Mouse (Mus musculus): ENCODE results near the gene Ensa.
"Not testable (repeated sequence)": the region's sequence is repeated elsewhere in the genome, so short reads cannot be mapped to it uniquely, and the experiment has no call there.

Gene Ensa

DNA sequence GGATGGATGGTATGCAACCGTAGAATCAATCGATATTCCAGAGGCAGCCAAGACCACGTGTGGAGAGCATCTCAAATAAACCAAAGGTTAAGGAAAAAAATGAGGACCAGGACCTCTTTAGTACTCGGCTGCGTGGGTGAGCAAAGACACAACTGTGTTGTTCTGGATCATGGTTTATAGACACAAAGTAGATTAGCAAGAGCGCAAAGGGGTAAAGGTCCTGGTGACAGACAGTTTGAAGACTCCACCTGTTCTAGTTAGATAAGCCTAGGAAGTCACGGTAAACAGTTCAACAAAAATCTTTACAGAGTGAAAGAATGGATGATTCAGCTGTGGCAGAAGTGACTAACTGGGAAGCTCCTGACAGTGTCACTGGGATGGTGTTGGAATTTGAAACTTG is 18.3 kb downstream of the Ensa start:
- no peak for DNase-seq (ENCODE audit: low spot score)

GRCm38 (mm10) chr3:95645313-95646235 is 20.8 kb downstream of the Ensa start:
- DNase-seq (ENCODE audit: low spot score) = no peak

- DNase-seq (ENCODE audit: low spot score) = no peak
Observed at GRCm38 (mm10) chr3:95648016-95648415, 23.2 kb downstream of the Ensa start.

GRCm38 (mm10) chr3:95650276-95651032 is 25.7 kb downstream of the Ensa start:
- DNase-seq (ENCODE audit: low spot score) = no peak

DNA sequence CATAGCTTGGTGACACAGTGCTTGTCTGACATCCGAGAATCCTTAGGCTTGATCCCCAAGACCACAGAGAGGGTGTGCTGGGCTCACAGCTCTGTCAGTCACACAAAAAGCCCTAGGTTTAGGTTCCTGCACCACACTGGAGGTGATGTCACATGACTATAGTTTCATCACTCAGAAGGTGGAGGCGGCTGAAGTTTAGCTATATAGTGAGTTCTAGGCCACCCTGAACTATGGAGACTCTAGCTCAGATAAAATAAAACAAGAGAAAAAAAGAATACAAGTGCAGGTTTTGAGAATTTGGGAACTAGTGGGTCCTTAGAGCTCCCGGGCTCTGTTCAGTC is 26.2 kb downstream of the Ensa start:
- no peak for DNase-seq (ENCODE audit: low spot score)

- no peak for DNase-seq (ENCODE audit: low spot score)
Observed at GRCm38 (mm10) chr3:95651391-95652203, 26.8 kb downstream of the Ensa start.

- no peak for DNase-seq (ENCODE audit: low spot score)
Observed at GRCm38 (mm10) chr3:95652204-95652811, 27.5 kb downstream of the Ensa start.

DNA sequence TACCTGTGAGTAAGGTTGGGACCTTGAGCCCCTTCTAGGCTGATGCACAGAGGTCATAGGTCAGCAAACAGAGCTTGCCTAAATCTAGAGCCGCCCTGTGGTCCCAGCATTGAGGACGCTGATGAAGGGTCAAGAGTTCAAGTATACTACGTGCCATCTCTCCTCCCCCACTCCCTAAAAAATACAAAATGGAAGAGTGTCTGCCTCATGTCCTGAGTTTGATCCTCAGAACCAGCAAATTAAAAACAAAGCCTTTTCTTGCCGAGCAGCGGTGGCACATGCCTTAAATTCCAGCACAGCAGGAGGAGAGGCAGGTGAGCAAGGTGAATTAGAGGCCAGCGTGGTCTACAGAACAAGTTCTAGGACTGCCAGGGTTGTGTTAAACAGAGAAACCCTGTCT is 28.1 kb downstream of the Ensa start:
- no peak for DNase-seq (ENCODE audit: low spot score)

- no peak for DNase-seq (ENCODE audit: low spot score)
Observed at GRCm38 (mm10) chr3:95653473-95654034, 28.8 kb downstream of the Ensa start.

DNA sequence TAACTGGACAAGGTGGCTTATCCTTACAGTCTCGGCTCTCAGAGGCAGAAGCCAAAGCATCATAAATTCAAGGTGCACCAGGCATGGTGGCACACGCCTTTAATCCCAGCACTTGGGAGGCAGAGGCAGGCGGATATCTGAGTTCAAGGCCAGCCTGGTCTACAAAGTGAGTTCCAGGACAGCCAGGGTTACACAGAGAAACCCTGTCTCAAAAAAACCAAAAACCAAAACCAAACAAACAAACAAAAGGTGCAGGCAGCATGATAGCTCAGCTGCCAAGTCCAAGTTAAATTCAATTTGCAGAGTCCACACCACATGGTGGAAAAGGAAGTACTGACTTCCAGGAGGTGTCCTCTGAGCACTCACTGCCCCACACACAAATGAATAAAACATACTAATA is 29.6 kb downstream of the Ensa start:
- DNase-seq (ENCODE audit: low spot score) = not testable (repeated sequence)

- no peak for DNase-seq (ENCODE audit: low spot score)
Observed at GRCm38 (mm10) chr3:95655437-95655836, 30.6 kb downstream of the Ensa start.

- no peak for DNase-seq (ENCODE audit: low spot score)
Observed at GRCm38 (mm10) chr3:95657108-95657507, 32.3 kb downstream of the Ensa start.

DNA sequence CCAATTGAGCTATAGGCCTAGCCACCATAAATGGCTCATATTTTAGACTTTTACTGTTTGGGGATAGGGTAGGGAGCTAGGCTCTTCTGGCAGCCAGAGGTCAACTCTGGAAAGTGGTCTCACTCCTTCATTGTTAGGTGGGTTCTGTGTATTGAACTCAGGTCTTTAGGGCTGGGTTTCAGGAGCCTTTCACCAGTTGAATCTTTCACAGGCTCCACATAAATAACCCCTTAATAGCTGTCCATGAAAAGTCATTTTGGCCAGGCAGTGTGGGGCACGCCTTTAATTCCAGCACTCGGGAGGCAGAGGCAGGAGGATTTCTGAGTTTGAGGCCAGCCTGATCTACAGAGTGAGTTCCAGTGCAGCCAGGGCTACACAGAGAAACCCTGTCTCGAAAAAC is 32.9 kb downstream of the Ensa start:
- DNase-seq (ENCODE audit: low spot score) = no peak

GRCm38 (mm10) chr3:95658236-95658867 is 33.6 kb downstream of the Ensa start, which contains the start of gene Mcl1:
TSS of gene Mcl1 (plus strand) at chr3:95658788.
- peak; percentile 96 for DNase-seq (ENCODE audit: low spot score)

GRCm38 (mm10) chr3:95658868-95659712 is 34.3 kb downstream of the Ensa start:
- DNase-seq (ENCODE audit: low spot score) = peak; percentile 67

DNA sequence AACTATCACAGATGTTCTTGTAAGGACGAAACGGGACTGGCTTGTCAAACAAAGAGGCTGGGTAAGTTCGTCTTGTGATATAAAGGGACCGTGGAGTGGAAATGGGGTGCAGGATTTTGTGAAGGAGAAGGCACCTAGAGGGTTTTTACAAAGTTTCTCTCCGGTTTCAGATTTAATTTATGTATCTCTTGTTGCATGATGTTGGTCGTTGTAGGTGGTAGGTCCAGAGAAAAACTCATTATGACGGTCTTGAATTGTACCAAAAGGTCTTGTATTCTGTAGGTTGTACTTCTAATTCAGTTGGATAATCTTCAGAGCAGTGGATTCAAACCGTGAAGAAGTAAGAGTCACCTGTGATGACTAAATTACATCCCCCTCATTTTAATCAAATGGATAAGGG is 35.2 kb downstream of the Ensa start:
- no peak for DNase-seq (ENCODE audit: low spot score)

DNA sequence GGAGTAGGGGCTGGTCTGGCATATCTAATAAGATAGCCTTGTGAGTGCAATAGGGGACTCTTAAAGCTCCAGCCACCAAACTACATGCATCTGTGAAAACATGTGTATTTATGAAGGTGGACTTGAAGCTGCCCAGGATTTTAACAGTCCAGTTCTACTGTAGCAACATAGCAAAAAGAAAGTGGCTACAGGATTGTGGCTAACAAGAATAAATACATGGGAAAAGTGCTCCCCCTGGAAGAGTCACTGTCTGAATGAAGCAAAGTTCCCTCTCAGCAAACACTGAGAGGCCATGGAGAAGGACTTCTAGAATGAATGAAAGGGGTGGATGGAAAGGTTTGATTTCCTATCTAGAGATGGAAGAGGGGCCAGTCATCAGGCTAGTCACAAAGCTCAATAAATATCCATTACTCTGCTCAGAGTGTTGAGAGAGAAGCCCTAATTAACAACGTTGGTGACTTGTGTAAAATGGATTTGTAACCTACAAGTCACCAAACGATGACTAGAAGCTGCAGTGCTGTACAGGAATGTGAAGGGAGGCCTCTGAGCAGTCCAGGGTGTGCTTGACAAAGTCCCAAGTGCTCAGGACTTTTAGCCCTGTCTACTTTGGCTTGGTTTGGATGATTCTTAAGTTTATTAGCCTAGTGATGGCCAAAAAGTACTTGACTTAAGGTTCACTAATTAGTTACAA is 36.1 kb downstream of the Ensa start:
- DNase-seq (ENCODE audit: low spot score) = no peak

DNA sequence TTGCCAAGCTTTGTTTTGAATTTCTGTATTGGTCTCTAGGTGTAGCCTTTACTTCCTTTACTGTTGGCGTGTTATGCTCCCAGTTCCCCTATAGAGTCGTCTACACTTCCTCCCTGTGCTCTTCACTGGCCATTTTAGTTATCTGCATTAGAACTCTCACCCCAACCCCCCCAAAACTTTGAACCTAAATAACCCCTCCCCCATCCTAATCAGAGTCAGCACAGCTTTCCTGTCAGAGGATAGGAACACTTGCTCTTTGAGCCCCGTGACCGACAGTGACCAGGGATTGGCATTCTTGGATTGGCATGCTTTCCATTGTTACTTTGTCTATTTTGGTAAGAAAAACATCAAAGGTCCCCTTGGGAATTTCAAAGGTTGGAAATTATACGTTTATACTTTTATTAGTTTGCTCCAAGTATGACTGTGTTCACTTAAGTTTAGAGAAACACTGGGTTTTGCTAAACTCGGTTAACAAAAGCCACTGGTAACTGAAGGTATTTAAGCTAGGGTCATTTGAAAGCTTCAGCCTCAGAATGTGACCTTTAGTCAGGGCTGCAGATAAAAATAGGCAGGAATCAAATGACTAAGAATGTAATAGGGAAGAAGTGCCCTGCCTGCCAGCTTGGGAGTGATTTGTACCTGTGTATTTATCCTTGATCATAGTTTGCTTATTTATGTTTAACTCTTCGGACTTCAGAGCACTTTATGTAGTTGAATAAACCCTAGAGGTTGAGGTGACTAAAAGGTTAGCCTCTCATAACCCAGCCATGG is 37.3 kb downstream of the Ensa start:
- no peak for DNase-seq (ENCODE audit: low spot score)
